Mouse (Mus musculus) stomach, postnatal 0 days (tissue): Measurements from ENCODE around the gene Taok3. TPM values are rescaled to one million over a fixed set of nuclear protein-coding genes. Genes with fewer than 3 reads are reported as not detected.

ENCODE experiments used
- ATAC-seq: fragments of 200-750 bp; cut with Nextera tagmentation; 2 replicates; pipeline ENCODE4 v1.8.0; 2017; ENCODE audit not compliant: low FRiP score, low TSS enrichment
- DNase-seq: peaks from one replicate; pipeline ENCODE4 v3.0.0-alpha.2; 2016; ENCODE audit warnings: low spot score
- H3K27ac ChIP-seq: fragments of 300-500 bp; sonication (generic); replicated peaks from 2 replicates; pipeline ENCODE4 v1.5.1; 2014; ENCODE audit warnings: mild to moderate bottlenecking, control low read depth
- H3K27me3 ChIP-seq: fragments of 300-500 bp; sonication (generic); 2 replicates; pipeline ENCODE4 v1.6.1; 2014; ENCODE audit warnings: low read length; ENCODE audit not compliant: control insufficient read depth, insufficient read depth
- H3K36me3 ChIP-seq: fragments of 300-500 bp; sonication (generic); 2 replicates; pipeline ENCODE4 v1.6.1; 2014; ENCODE audit warnings: low read length, mixed read lengths; ENCODE audit not compliant: control insufficient read depth, insufficient read depth
- H3K4me1 ChIP-seq: fragments of 300-500 bp; sonication (generic); replicated peaks from 2 replicates; pipeline ENCODE4 v1.6.1; 2014; ENCODE audit warnings: antibody characterized with exemption; ENCODE audit not compliant: control insufficient read depth, insufficient read depth
- H3K4me2 ChIP-seq: fragments of 300-500 bp; sonication (generic); replicated peaks from 2 replicates; pipeline ENCODE4 v1.6.1; 2014; ENCODE audit warnings: low read depth, mild to moderate bottlenecking, control low read depth, moderate library complexity
- H3K4me3 ChIP-seq: fragments of 300-500 bp; sonication (generic); 2 replicates; pipeline ENCODE4 v1.5.1; 2014; ENCODE audit warnings: low read depth, low read length, control low read depth
- H3K9ac ChIP-seq: fragments of 300-500 bp; sonication (generic); 2 replicates; pipeline ENCODE4 v1.6.1; 2014; ENCODE audit warnings: mild to moderate bottlenecking, low read length, control low read depth, mixed read lengths
- H3K9me3 ChIP-seq: fragments of 300-500 bp; sonication (generic); 2 replicates; pipeline ENCODE4 v1.6.1; 2016; ENCODE audit warnings: low read length; ENCODE audit not compliant: control insufficient read depth
- CTCF ChIP-seq: IDR thresholded peaks from 2 replicates; pipeline ENCODE4 v1.5.1; 2016; ENCODE audit warnings: antibody characterized with exemption, low read depth, mild to moderate bottlenecking, moderate library complexity
- EP300 ChIP-seq: optimal IDR thresholded peaks from 2 replicates; pipeline ENCODE3; 2016; ENCODE audit warnings: antibody characterized with exemption
- WGBS: fragments of 180-500 bp; shearing (Covaris S2); extraction: QIAGEN DNeasy Blood & Tissue Kit; methylation state at CpG from one replicate; pipeline ENCODE4 v1.1.7; 2014; 5-methylcytosine and 5-hydroxymethylcytosine counted together
- polyA plus RNA-seq: library from polyadenylated mRNA; unstranded; fragments of >200 nt; fragmentation: Nextera tagmentation; extraction: Ambion mirVana; gene quantifications from 2 replicates; pipeline ENCODE4 v1.2.1, GENCODE M21; 2015

Gene Taok3
- polyA plus RNA-seq, 1 experiment from 2014 or later = 24.2 TPM

GRCm38 (mm10) chr5:117178486-117178885 lies 58.6 kb downstream of the Taok3 start:
- Histone ChIP-seq H3K4me1 (no peaks in the 10 kb centered on the region), H3K27ac (no peak overlapping the region), H3K9ac (no peak overlapping the region), H3K27me3 (no peaks in the 10 kb centered on the region), H3K9me3 (no peaks in the 10 kb centered on the region), H3K36me3 (no peaks in the 10 kb centered on the region; the same call in 1 of the 2 replicates), H3K4me2 (no peak overlapping the region), H3K4me3 (no peak overlapping the region)
- ATAC-seq (no peak), DNase-seq (no peak)
- no peak for TF ChIP-seq CTCF
- TF ChIP-seq EP300 = no peak
- WGBS = 62% methylated on average over 6 of the region's 6 CpGs

- 0 out of 2 replicates have a peak overlapping the region, but pooled peaks have one; percentile 37 for H3K27ac ChIP-seq
- no peaks in the 10 kb centered on the region for H3K4me1 ChIP-seq
- no peak overlapping the region for H3K4me2 ChIP-seq
- TF ChIP-seq CTCF (no peak), EP300 (no peak)
- H3K9ac ChIP-seq = no peak overlapping the region
- H3K9me3 ChIP-seq = no peaks in the 10 kb centered on the region
- H3K4me3 ChIP-seq = no peak overlapping the region
- no peaks in the 10 kb centered on the region for H3K27me3 ChIP-seq
- ATAC-seq (no peak), DNase-seq (no peak)
- 61% methylated on average over 5 of the region's 5 CpGs for WGBS
- H3K36me3 ChIP-seq = no peaks in the 10 kb centered on the region
Observed at GRCm38 (mm10) chr5:117181921-117182320, 62.0 kb downstream of the Taok3 start.

GRCm38 (mm10) chr5:117182411-117182810 lies 62.5 kb downstream of the Taok3 start:
- Histone ChIP-seq H3K4me2 (no peak overlapping the region), H3K27ac (peak overlapping the region; percentile 37; the same call in 1 of the 2 replicates), H3K36me3 (no peaks in the 10 kb centered on the region), H3K4me1 (no peaks in the 10 kb centered on the region), H3K27me3 (no peaks in the 10 kb centered on the region), H3K4me3 (no peak overlapping the region), H3K9me3 (no peaks in the 10 kb centered on the region), H3K9ac (no peak overlapping the region)
- no peak for TF ChIP-seq CTCF
- no peak for TF ChIP-seq EP300
- WGBS = 62% methylated on average over 3 of the region's 3 CpGs
- DNase-seq = peak; percentile 51
- ATAC-seq = peak; percentile 86

- Histone ChIP-seq H3K27me3 (no peaks in the 10 kb centered on the region), H3K9me3 (no peaks in the 10 kb centered on the region), H3K36me3 (no peaks in the 10 kb centered on the region), H3K9ac (no peak overlapping the region), H3K27ac (no peak overlapping the region), H3K4me3 (no peak overlapping the region), H3K4me1 (no peaks in the 10 kb centered on the region), H3K4me2 (no peak overlapping the region)
- ATAC-seq = no peak
- DNase-seq = no peak
- TF ChIP-seq EP300 (no peak), CTCF (peak; percentile 26)
- WGBS = 84% methylated on average over 6 of the region's 6 CpGs
Observed at GRCm38 (mm10) chr5:117184832-117185231, 64.9 kb downstream of the Taok3 start.

- Histone ChIP-seq H3K9me3 (no peaks in the 10 kb centered on the region), H3K27ac (no peak overlapping the region)
- TF ChIP-seq CTCF (peak; percentile 49), EP300 (no peak)
Observed at GRCm38 (mm10) chr5:117185673-117186072, 65.7 kb downstream of the Taok3 start.

GRCm38 (mm10) chr5:117192061-117192460 lies 72.1 kb downstream of the Taok3 start:
- 78% methylated on average over 6 of the region's 6 CpGs for WGBS
- H3K9ac ChIP-seq = no peak overlapping the region
- ATAC-seq = no peak
- no peak overlapping the region for H3K27ac ChIP-seq
- H3K36me3 ChIP-seq = peaks cover 2% of the 10 kb centered on the region; the same call in 1 of the 2 replicates
- no peaks in the 10 kb centered on the region for H3K27me3 ChIP-seq
- H3K9me3 ChIP-seq = no peaks in the 10 kb centered on the region
- H3K4me3 ChIP-seq = no peak overlapping the region
- TF ChIP-seq CTCF (no peak), EP300 (no peak)
- H3K4me2 ChIP-seq = no peak overlapping the region
- DNase-seq = no peak
- H3K4me1 ChIP-seq = no peaks in the 10 kb centered on the region

More at GRCm38 (mm10) chr5:117185673-117186072, 65.7 kb downstream of the Taok3 start:
- Histone ChIP-seq H3K4me3 (no peak overlapping the region), H3K4me1 (no peaks in the 10 kb centered on the region), H3K4me2 (no peak overlapping the region), H3K9ac (no peak overlapping the region), H3K36me3 (no peaks in the 10 kb centered on the region), H3K27me3 (no peaks in the 10 kb centered on the region)
- no peak for DNase-seq
- no peak for ATAC-seq
- WGBS = 90% methylated on average over 7 of the region's 7 CpGs
